Mouse (Mus musculus): ENCODE data around the gene BC030499. TPM values are rescaled to one million over a fixed set of nuclear protein-coding genes. Genes with fewer than 3 reads are reported as not detected.

The BC030499 gene
- polyA plus RNA-seq (2016; fragmentation: Nextera tagmentation; extraction: Ambion mirVana): 0.23 and 0.69 TPM in 2 replicates

DNA sequence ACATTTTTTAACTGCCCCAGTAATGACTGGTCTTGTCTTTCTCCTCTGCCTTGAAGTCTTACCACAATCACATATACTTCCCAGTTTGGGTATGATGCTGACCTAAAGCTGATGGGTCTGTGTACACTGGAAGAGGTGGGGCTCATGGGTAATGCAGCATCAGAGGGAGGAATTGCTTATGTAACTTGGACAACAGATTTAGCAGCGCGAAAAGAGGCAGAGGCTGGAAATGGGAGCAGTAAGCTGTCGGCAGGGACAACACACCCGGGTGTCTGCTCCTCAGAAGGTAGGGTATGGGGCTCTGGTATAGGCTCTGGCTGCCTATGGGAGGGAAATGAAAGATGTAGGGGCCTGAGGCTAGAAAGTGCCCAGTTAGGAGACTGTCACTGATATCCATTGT lies at the start of gene BC030499:
Gene BC030499 (plus strand): TSS at position 188 of the 400 bp plus-strand sequence.
- Histone ChIP-seq H3K4me3 (no peak within 1 kb of the TSS), H3K36me3 (peaks cover 76% of the 10 kb centered on the region), H3K9me3 (no peaks in the 10 kb centered on the region), H3K27me3 (ENCODE audit: insufficient read depth, poor library complexity, severe bottlenecking) (no peaks in the 10 kb centered on the region), H3K27ac (no peak within 1 kb of the TSS), H3K4me1 (no peaks in the 10 kb centered on the region)
- DNase-seq (ENCODE audit: low spot score): no peak
- 86% methylated on average over 4 of the region's 4 CpGs for whole genome bisulfite sequencing

DNA sequence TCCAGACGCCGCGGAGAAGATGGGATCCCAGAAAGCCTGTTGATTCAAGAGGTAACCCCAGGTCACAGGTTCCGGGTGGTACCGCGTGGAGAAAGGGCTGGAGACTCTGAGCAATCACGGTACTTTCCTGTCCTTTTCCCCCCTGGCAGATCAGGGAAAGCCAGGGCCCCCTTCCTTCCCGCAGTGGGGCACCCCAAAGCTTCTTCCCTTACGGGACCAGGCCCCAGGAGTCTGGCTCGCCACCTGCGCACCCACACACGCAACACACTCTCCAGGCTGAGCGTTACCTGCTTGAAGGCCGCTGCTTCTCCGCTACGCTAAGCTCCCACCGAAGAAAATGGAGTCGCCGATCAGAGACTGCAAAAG lies 45.4 kb upstream of the BC030499 start:
- peak overlapping the region; percentile 94 for H3K27ac ChIP-seq
- H3K27me3 ChIP-seq (ENCODE audit: insufficient read depth, poor library complexity, severe bottlenecking): no peaks in the 10 kb centered on the region
- DNase-seq (ENCODE audit: low spot score): no peak
- H3K4me1 ChIP-seq: peaks cover 20% of the 10 kb centered on the region
- peak overlapping the region; percentile 98 for H3K4me3 ChIP-seq
- no peaks in the 10 kb centered on the region for H3K9me3 ChIP-seq
- H3K36me3 ChIP-seq: peaks cover 16% of the 10 kb centered on the region
- WGBS: 0% methylated on average over 19 of the region's 19 CpGs

DNA sequence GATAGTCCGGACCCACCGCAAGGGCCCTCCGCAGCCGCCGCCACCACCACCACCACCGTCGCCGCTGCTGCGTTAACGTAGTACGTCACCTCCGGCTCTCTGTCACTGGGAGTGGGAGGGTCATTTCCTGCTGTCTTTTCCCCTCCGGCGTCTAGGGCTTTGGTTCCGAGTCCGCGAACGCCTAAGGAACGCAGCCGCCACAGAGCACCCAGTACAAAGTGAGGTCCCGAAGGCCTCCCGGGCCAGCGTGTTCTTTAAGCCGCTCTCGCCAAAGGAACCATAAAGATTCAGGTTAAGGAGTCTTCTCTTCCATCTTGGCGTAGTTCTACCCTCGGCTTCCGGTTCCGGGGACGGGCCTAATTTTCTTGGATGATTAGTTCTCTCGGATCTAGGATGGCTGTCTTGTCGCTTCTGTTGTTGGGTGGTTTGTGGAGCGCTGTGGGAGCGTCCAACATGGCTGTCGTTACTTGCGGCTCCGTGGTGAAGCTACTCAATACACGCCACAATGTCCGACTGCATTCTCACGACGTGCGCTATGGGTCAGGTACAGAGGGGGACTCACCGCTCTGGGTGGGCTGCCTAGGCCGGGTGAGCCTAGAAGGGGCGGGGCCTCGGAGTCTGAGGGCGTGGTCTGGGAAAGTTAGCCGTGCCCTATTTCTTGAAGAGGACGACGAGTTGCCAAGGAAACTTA lies 44.9 kb upstream of the BC030499 start, which contains the start of the genes Sdf2 and Supt6:
Gene Sdf2 (plus strand): TSS at position 120 of the 691 bp plus-strand sequence.
Gene Supt6 (minus strand): TSS at position 361 of the 691 bp plus-strand sequence.
- Histone ChIP-seq H3K27ac (peak within 1 kb of the TSS; percentile 94), H3K27me3 (ENCODE audit: insufficient read depth, poor library complexity, severe bottlenecking) (no peaks in the 10 kb centered on the region), H3K4me3 (peak within 1 kb of the TSS; percentile 98), H3K36me3 (peaks cover 16% of the 10 kb centered on the region), H3K4me1 (peaks cover 20% of the 10 kb centered on the region), H3K9me3 (no peaks in the 10 kb centered on the region)
- DNase-seq (ENCODE audit: low spot score): peak; percentile 98
- WGBS: under 1% methylated on average over 50 of the region's 50 CpGs

DNA sequence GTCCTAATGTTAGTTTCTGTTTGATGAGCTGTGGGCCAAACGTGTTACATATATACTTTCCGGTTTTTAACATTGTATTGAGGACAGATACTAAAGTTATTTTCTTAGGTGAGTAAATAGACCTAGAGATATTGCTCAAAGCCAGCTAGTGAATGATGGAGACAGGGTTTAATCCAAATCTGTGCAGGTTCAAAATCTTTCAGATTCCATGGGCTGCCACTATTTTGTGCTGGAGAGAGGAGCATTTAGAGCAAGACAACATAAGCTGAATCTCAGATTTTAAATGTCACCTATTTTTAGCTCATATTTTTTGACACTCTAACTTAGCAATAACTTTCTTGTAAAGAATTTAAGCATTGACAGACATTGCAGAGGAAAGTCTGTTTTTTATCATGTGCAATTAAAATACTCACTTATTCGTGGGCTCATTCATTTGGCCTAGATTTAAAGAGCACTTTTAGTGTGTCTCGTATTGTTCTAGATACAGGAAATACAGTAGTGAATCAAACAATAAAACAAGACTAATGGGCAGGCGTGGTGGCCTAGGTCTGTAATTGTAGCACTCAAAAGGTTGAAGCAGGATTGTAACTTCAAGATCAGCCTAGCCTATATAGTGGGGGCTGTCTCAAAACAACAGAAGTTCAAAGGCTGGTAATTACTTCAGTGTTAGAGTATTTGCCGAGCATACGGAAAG lies 44.2 kb upstream of the BC030499 start:
- no peak for DNase-seq (ENCODE audit: low spot score)
- Histone ChIP-seq H3K27ac (peak overlapping the region; percentile 94), H3K27me3 (ENCODE audit: insufficient read depth, poor library complexity, severe bottlenecking) (no peaks in the 10 kb centered on the region), H3K9me3 (no peaks in the 10 kb centered on the region), H3K4me3 (peak overlapping the region; percentile 98), H3K4me1 (peaks cover 20% of the 10 kb centered on the region), H3K36me3 (peaks cover 21% of the 10 kb centered on the region)
- 50% methylated on average over 7 of the region's 7 CpGs for WGBS

DNA sequence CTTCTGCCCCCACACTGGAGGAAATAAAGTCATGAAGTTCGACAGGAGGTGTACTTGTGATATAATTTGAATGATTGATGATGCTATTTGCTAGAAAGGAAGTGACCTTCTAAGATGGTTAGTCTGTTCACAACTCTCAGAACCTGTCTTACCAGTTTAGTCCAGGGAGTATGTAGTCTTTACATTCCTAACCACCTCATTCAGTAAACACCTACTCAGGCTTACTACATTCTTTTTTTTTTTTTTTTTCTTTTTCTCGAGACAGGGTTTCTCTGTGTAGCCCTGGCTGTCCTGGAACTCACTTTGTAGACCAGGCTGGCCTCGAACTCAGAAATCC lies 43.7 kb upstream of the BC030499 start:
- Histone ChIP-seq H3K4me3 (peak overlapping the region; percentile 98), H3K4me1 (peaks cover 20% of the 10 kb centered on the region), H3K27ac (no peak overlapping the region), H3K9me3 (no peaks in the 10 kb centered on the region), H3K36me3 (peaks cover 24% of the 10 kb centered on the region), H3K27me3 (ENCODE audit: insufficient read depth, poor library complexity, severe bottlenecking) (no peaks in the 10 kb centered on the region)
- 60% methylated on average over 3 of the region's 3 CpGs for WGBS
- DNase-seq (ENCODE audit: low spot score): no peak

DNA sequence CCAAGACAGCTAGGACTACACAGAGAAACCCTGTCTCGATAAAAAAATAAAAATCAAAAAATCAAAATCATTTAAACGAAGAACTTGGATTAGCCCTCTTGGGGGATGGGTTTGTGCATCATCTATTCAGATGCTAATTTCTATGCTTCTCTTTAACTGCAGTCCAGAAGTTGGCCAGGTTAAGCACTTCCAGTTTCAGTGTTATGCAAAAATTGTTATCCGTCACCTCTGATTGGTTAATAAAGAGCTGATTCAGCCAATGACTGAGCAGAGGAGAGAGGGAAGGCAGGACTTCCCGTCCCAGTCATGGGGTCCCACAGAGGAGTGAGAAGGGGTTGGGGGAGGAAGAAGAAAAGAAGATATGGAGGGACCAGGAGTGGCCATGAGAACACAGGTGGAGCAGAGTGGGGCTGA lies 42.9 kb upstream of the BC030499 start:
- Histone ChIP-seq H3K27ac (no peak overlapping the region), H3K36me3 (peaks cover 27% of the 10 kb centered on the region), H3K4me1 (peaks cover 20% of the 10 kb centered on the region), H3K27me3 (ENCODE audit: insufficient read depth, poor library complexity, severe bottlenecking) (no peaks in the 10 kb centered on the region), H3K9me3 (no peaks in the 10 kb centered on the region), H3K4me3 (no peak overlapping the region)
- no peak for DNase-seq (ENCODE audit: low spot score)
- WGBS: 68% methylated on average over 4 of the region's 4 CpGs

DNA sequence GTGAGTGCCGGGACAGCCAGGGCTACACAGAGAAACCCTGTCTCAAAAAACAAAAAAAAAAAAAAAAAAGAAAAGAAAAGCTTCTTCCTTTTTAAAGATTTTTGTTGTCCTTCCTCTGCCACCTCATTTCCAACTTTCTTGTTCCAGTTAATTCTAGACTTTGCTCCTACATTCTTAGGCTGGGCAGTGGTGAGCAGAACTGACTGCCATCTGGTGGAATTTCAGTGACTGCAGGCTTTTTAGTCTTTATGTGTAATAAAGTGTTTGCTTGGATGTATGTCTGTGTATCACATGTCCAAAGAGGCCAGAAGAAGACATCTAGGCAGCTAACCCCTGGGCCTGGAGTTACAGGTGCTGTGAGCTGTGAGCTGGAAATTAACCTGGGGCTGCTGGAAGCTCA lies 34.0 kb upstream of the BC030499 start:
- H3K4me3 ChIP-seq: no peak overlapping the region
- peaks cover 33% of the 10 kb centered on the region for H3K36me3 ChIP-seq
- no peaks in the 10 kb centered on the region for H3K9me3 ChIP-seq
- WGBS: 95% methylated on average over 1 of the region's 1 CpGs
- H3K4me1 ChIP-seq: no peaks in the 10 kb centered on the region
- H3K27ac ChIP-seq: no peak overlapping the region
- DNase-seq (ENCODE audit: low spot score): no peak
- H3K27me3 ChIP-seq (ENCODE audit: insufficient read depth, poor library complexity, severe bottlenecking): peaks cover 12% of the 10 kb centered on the region; the same call in 1 of the 2 replicates

DNA sequence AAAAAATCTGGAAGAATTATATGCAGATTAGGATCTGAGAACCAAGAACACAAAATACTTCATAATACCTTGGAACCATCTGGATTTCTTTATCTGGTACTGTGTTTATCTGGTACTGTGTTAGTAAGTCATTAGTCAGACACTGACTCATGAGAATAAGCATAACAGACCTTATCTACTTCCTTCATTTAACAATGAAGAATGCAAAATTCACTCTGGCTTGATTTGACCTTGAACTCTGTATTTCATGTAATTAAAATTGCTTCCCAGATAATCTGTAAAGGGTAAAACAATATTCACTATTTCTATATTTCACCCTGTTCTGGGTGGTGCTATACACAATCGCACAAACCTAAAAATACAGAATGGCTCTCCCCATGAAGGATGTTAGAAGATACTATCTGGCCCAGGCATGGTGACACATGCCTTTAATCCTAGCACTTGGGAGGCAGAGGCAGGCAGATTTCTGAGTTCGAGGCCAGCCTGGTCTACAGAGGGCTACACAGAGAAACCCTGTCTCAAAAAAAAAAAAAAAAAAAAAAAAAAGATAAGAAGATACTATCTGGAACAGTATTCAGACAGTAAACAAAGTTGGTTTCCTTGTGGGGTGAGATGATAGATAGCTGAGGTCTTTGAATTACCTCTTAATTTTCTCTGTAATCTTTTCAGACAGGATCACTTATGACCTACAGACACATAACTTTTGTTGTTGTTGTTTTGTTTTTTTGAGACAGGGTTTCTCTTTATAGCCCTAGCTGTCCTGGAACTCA lies 30.0 kb upstream of the BC030499 start:
- Histone ChIP-seq H3K27me3 (ENCODE audit: insufficient read depth, poor library complexity, severe bottlenecking) (peaks cover 12% of the 10 kb centered on the region; the same call in 1 of the 2 replicates), H3K9me3 (no peaks in the 10 kb centered on the region), H3K36me3 (peaks cover 26% of the 10 kb centered on the region), H3K27ac (no peak overlapping the region), H3K4me1 (peaks cover 12% of the 10 kb centered on the region), H3K4me3 (peak overlapping the region; percentile 85)
- WGBS: 94% methylated on average over 2 of the region's 2 CpGs
- no peak for DNase-seq (ENCODE audit: low spot score)

DNA sequence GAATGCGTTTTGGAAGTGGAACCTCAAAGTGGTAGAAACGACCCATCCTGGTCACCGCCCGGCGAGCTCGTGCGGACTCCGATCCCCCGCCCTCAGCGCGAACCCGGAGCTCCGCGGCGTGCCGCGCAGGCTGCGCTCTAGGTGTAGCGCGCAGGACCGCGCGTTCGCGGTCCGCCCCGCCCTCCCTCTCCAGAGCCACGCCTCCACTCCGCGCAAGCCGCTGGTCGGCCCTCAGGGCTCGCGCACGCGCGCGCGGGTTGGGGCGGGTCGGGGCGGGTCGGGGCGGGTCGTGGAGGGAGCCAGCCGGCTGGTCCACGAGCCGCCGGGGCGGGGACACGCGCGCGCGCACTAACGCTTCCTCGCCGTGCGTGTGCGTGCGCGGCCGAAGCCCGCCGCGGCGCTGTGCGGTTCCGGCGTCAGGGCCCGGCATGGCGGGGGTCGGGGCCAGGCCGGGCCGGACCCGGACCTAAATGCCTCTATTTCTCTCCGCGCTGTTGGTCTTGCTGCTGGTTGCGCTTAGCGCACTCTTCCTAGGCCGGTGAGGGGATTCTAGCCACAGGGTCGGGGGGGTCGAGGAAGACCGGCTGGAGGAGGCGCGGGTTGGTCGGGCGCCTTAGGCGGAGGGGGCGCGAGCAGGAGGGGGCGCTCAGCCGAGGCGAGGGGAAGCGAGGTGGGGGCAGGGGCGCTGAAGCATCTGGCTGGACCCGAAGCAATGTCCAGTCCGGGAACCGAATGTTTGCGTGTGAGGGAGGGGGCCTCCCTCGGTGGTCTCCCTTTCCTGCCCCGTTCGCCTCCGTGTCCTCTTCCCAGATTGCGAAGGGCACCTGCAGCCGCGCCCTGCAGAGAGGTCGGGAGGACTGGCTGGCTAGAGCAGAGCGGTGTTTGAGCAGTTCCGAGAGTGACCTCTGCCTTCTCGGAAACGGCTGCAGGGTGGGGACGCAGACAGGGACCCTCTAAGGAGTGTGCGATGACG lies 29.0 kb upstream of the BC030499 start, which contains the start of gene 2610507B11Rik:
Gene 2610507B11Rik (plus strand): TSS at position 373 of the 973 bp plus-strand sequence.
- Histone ChIP-seq H3K27ac (peak within 1 kb of the TSS; percentile 94), H3K27me3 (ENCODE audit: insufficient read depth, poor library complexity, severe bottlenecking) (peaks cover 12% of the 10 kb centered on the region; the same call in 1 of the 2 replicates), H3K4me1 (peaks cover 12% of the 10 kb centered on the region), H3K4me3 (peak within 1 kb of the TSS; percentile 85), H3K36me3 (peaks cover 36% of the 10 kb centered on the region), H3K9me3 (no peaks in the 10 kb centered on the region)
- DNase-seq (ENCODE audit: low spot score): peak; percentile 96
- under 1% methylated on average over 115 of the region's 115 CpGs for whole genome bisulfite sequencing

DNA sequence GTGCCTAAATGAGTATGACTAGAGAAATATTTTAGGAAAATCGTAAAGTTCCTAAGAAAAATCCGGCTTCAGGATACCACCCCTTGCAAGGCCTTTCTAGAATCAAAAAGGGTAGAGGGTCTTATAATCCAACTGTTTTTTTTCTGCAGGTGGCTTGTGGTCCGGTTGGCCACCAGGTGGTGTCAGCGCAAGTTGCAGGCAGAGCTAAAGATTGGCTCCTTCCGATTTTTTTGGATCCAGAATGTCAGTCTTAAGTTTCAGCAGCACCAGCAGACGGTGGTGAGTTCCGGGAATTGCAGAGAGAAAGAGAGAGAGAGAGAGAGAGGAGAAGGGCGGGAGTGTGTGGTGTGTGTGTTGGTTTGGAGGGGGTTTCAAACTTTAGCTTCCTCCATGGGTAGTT lies 28.1 kb upstream of the BC030499 start:
- H3K9me3 ChIP-seq: no peaks in the 10 kb centered on the region
- no peak for DNase-seq (ENCODE audit: low spot score)
- H3K4me3 ChIP-seq: peak overlapping the region; percentile 85
- peaks cover 12% of the 10 kb centered on the region for H3K4me1 ChIP-seq
- 2% methylated on average over 8 of the region's 8 CpGs for WGBS
- H3K27me3 ChIP-seq (ENCODE audit: insufficient read depth, poor library complexity, severe bottlenecking): peaks cover 12% of the 10 kb centered on the region; the same call in 1 of the 2 replicates
- H3K27ac ChIP-seq: no peak overlapping the region
- H3K36me3 ChIP-seq: peaks cover 45% of the 10 kb centered on the region

DNA sequence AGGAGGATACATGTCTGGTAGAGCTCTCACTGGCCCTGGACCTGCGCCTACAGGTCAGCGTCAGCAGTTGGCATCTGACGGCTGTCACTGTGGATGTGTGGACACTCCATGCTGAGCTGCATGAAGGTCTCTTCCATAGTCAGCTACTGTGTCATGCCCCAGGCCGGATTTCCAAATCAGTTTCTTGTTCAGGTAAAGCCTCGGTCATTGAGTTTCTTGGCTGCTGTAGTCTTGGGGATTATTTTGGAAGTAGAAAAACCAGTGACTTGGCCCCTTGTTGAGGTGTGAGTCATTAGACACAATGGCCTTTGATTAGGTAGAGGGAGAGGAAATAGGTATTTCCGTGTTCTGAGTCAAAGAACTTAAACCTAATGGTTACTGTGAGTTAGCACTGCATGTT lies 25.1 kb upstream of the BC030499 start:
- 90% methylated on average over 6 of the region's 6 CpGs for WGBS
- no peaks in the 10 kb centered on the region for H3K9me3 ChIP-seq
- peaks cover 74% of the 10 kb centered on the region for H3K36me3 ChIP-seq
- H3K4me1 ChIP-seq: peaks cover 12% of the 10 kb centered on the region
- H3K4me3 ChIP-seq: no peak overlapping the region
- no peak overlapping the region for H3K27ac ChIP-seq
- no peak for DNase-seq (ENCODE audit: low spot score)
- H3K27me3 ChIP-seq (ENCODE audit: insufficient read depth, poor library complexity, severe bottlenecking): no peaks in the 10 kb centered on the region

DNA sequence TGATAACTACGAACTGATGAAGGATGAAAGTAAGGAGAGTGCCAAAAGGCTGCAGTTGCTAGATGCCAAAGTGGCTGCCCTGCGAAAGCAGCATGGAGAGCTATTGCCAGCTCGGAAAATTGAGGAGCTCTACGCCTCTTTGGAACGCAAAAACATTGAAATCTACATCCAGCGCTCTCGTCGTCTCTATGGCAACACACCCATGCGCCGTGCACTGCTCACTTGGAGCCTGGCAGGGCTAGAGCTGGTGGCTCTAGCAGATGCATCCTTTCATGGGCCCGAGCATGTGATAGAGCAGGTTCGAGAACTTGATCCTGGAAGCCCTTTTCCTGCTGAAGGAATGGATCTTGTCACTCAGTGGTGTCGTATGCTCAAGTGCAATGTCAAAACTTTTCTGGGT lies 18.7 kb upstream of the BC030499 start:
- H3K27me3 ChIP-seq (ENCODE audit: insufficient read depth, poor library complexity, severe bottlenecking): no peaks in the 10 kb centered on the region
- 93% methylated on average over 13 of the region's 13 CpGs for WGBS
- H3K4me1 ChIP-seq: 0 out of 2 replicates have a peak, but pooled peaks cover 5% of the 10 kb centered on the region
- H3K9me3 ChIP-seq: no peaks in the 10 kb centered on the region
- DNase-seq (ENCODE audit: low spot score): no peak
- no peak overlapping the region for H3K27ac ChIP-seq
- H3K36me3 ChIP-seq: peaks cover 99% of the 10 kb centered on the region
- no peak overlapping the region for H3K4me3 ChIP-seq
